Mouse (Mus musculus) cerebellum, adult 8-10 months (tissue): ENCODE measurements around the gene Fcf1.

Experiments
- DNase-seq: peaks from one replicate; pipeline ENCODE4 v3.0.0; 2022

The Fcf1 gene

DNA sequence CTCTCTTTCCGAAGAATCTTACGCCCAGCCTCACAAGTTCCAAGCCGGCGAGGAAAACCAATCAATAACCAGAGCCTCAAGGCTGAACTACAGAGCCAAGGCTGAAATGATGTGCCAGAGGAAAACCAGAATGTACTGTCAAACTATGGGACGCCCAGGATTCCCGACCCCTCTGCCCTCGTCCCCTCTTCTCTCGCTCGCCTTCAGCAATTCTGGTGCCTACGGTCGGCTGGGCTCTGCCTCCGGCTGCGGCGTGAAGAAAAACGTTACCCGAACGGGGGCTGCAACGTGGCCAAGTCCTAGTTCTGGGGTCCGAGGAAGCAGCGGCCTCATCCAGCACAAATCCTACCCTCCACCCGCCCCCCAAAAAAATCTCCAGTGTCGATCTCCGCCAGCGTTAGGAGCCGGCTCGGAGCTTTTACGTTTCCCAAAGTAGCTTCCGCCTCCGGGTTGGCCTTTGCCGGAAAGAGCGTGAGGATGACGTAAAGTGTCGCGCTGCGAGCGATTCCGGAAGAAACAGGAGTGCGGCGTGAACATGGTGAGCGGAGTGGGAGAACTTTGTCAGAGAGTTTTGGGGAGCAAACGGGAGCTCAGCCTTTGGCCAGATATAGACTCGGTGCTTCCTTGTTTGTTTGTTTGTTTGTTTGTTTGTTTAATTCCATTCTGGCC, at the start of gene Fcf1, which contains the start of gene Arel1:
Gene Fcf1 (plus strand): TSS at position 470 of the 669 bp plus-strand sequence.
Gene Arel1 (minus strand): TSS at position 473 of the 669 bp plus-strand sequence.
- peak; percentile 82 for DNase-seq

DNA sequence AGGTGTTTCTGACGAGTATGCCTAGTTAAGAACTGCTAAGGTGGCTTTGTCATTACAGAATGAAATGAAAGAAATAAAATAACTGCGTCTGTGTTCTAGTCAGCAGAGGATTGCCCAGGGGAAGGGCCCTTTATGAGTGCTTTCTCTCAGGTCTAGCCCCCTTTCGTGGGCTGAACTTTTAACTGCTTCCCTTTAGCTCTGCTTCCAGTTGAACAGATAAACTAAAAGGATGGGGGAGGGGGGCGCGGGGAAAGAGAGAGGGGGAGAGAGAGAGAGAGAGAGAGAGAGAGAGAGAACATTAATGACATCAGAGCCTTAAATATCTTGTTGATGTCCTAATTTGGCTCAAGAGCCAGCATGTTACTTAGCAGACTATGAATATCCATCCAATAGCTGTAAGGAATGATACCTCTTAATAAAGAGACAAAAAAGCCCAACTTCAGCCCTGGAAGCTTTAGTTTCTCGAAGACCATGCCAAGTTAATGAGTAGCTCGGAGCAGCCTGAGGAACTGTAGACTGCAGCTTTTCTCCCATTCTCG, 48.7 kb upstream of the Fcf1 start:
- no peak for DNase-seq

DNA sequence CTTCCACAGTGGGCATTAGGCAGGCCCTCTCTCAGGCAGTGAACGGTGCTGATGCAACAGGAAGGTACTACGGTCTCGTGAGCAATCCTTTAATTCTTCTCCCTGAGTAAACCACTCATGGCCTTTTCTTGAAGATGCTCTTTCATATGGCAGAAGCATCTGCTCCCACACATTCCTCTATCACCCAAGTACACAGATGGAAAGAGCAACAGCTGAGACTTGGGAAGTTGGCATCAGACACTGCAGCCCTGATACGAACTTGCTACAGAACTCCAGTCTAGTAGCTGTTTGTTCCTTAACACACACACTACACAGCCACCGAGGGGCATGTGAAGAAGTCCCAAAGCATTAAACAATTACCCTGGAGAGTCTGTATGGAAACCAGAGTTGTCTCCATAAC, 46.4 kb upstream of the Fcf1 start:
- no peak for DNase-seq

- no peak for DNase-seq
Measured at GRCm38 (mm10) chr12:84926542-84926941, 44.2 kb upstream of the Fcf1 start.

DNA sequence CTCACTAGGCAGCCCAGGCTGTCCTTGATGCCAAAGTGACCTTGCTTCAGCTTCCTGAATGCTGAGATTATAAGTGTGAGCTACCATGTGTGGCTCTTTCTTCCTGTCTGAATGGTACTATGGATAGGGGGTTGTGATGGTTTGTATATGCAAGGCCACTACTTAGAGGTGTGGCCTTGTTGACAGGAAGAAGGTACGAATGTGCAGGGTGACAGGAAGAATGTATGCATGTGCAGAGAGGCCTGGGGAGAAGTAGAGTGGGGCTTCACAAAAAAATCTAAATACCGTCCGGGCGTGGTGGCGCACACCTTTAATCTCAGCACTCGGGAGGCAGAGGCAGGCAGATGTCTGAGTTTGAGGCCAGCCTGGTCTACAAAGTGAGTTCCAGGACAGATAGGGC, 38.5 kb upstream of the Fcf1 start:
- DNase-seq = no peak

DNA sequence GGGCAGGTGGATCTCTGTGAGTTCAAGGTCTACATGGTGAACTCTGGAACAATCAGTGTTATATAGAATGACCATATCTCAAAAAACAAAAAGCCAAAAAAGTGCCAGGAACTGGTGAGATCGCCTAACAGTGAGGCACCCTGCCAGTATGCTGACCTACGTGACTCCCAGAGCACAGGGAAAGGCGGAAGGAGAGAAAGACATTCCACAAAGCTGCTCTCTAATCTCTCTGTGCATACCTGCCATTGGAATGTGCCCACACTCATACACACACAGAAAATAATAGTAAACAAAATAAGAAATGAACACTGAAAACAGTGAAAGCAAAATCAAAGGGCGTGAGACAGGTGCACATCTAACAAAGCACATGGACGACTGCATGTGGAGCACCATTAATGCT, 35.4 kb upstream of the Fcf1 start:
- DNase-seq = no peak

DNA sequence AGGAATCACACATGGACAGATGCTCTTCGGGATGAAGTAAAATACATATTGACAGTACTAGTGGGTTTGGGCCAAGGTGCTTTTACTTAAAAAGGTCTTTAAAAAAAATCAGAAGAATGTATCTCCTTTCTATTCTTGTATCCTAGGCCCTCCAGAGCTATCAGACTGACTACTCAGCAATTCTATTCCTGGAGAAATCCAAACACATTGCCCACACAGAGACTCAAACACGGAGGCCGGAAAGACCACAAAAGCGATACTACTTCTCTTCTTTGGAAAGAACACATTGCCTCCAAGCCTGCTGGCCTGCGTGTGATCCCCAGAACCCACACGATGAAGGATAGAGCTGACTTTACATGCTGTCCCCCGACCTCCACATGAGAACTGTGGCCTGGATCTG, 31.6 kb upstream of the Fcf1 start:
- DNase-seq = no peak

DNA sequence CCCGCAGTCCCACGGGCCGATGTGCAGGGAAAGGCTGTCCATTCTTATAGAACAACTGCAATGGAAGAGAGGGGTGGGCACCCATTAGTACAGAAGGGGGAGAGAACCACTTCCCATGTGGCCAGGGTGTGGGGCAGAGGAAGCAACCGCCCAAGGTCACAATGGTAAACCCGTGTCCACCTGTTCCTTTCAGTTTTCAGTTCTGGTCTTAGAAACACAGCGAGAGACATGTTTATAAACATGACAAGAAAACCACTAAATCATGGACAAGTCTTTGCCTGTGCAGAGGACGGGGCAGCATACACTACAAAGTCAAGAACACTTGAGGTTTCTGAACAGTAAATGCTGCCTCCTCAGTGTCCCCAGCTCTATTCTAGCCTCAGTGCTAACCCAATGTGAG, 30.4 kb upstream of the Fcf1 start:
- no peak for DNase-seq

DNA sequence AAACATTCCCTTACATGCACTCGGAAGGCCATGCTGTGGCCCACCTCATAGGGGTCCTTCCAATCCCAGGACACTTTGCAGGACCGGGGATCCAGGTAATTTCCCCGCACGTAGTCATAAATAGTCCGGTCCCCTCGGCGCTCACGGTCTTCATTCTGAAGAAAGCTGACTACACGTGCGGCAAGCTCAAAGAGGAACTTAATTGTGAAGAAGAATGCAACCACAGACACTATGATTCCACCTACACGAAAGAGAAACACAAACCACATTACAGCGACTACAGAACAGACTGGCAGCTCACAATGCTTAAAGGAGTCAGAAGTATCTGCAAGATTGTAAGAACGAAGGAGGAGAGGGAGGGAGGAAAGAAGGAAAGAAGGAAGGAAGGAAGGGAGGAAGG, 29.0 kb upstream of the Fcf1 start:
- DNase-seq = no peak

DNA sequence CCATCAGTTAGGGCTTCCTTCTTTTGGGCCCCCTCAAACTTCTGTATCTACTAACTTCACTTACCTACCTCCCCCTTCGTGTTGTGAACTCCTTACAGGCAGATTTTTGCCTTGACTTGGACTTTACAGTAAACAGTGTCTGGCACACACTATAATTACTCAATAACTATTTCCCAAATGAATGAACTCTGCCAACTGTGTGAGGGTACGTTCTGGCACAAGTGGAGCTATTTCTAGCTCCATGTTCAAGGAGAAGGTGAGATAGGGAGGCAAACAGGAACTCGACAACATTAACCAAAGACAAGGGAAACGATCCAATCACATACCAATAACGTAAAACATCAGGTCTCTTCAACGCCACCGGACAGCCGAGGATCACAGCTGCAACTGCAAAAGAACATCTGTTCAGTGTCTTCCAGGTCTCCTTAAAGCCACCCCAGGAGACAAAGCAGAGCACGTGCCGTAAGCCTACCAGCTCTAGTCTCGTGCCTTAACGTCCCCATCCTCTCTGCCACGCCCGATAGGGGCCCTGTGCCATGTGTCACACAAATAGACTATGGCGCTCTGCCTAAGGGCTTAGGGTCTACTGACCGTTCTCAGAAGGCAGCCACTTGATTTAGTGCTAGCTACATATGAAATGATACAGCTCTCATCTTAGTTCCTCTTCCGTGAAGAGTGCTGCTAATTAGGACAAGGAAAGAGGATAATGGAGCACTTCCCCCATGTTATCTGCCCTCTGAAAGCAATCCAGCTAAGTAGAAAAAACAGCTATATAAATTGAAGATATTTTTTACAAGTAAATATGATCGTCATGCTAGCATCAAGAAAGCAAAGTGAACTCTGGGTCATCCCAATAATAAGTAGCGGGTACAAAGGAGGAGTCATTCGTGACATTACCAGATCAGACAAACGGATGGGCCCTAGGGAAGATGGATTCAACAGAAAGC, 27.4 kb upstream of the Fcf1 start:
- no peak for DNase-seq

- DNase-seq = no peak
Measured at GRCm38 (mm10) chr12:84944150-84944812, 26.4 kb upstream of the Fcf1 start.

GRCm38 (mm10) chr12:84944813-84945553, 25.7 kb upstream of the Fcf1 start:
- no peak for DNase-seq

GRCm38 (mm10) chr12:84947894-84948583, 22.7 kb upstream of the Fcf1 start:
- peak; percentile 66 for DNase-seq

DNA sequence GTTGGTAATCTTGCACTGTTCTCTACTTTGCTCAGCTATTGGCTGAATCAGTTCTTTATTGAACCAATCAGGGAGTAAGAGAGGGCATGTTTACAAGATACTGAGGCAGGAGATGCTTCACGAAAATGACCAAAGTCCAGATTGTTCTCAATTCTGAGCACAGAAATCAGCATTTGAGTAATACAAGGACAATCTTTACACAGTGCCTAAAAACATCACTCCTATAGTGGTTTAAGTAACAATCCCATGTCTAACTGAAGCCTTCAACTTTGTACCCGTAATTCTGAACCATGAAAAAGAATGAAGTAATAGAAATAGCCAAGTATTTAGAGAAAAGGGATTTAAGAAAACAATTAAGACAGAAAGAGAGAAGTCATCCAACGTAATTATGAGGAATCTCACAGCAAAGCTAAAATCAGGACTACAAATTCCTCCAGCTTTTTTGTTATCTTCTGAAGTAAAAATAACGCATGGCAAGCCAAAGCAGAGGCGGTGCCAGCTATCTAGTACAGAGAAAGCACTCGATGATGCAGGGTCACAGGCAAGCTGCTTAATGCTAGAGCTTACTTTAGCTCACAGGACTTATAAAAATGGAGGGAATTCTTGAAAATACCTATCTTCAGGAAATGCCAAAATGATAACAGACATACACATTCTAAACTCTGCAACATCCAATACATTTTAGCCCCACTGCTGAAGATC, 22.0 kb upstream of the Fcf1 start:
- DNase-seq = no peak

GRCm38 (mm10) chr12:84950763-84951162, 19.9 kb upstream of the Fcf1 start:
- DNase-seq = no peak

- no peak for DNase-seq
Measured at GRCm38 (mm10) chr12:84951531-84951930, 19.2 kb upstream of the Fcf1 start.

GRCm38 (mm10) chr12:84952351-84952750, 18.3 kb upstream of the Fcf1 start:
- no peak for DNase-seq

- no peak for DNase-seq
Measured at GRCm38 (mm10) chr12:84956317-84956716, 14.4 kb upstream of the Fcf1 start.

- no peak for DNase-seq
Measured at GRCm38 (mm10) chr12:84958794-84959356, 11.8 kb upstream of the Fcf1 start.

GRCm38 (mm10) chr12:84962606-84963005, 8.1 kb upstream of the Fcf1 start:
- no peak for DNase-seq
